Mouse (Mus musculus): Measurements from ENCODE around the gene Cst11. TPM values are rescaled to one million over a fixed set of nuclear protein-coding genes. Genes with fewer than 3 reads are reported as not detected.
"Not testable (repeated sequence)": the region's sequence is repeated elsewhere in the genome, so short reads cannot be mapped to it uniquely, and the experiment has no call there.

Gene Cst11
- total RNA-seq (2021) = not detected
- long read RNA-seq, experiment 1 = 0 reads
- long read RNA-seq, experiment 2 = 0 reads

- not testable (repeated sequence) for DNase-seq (ENCODE audit: low spot score in 2 of 2)
These were observed at the start of gene Cst11 for GRCm38 (mm10) chr2:148771397-148771796. Gene Cst11 (minus strand): TSS chr2:148771497.

- DNase-seq (ENCODE audit: low spot score in 2 of 2) = no peak
These were observed 48.6 kb upstream of the Cst11 start, which contains the start of gene Cst13 for GRCm38 (mm10) chr2:148819909-148820308. Gene Cst13 (plus strand): TSS chr2:148820081.

- DNase-seq (ENCODE audit: low spot score in 2 of 2) = no peak
These were observed 35.4 kb upstream of the Cst11 start for GRCm38 (mm10) chr2:148806696-148807095.

GRCm38 (mm10) chr2:148801491-148801921 lies 30.2 kb upstream of the Cst11 start:
- DNase-seq (ENCODE audit: low spot score in 2 of 2) = no peak

- no peak for DNase-seq (ENCODE audit: low spot score in 2 of 2)
These were observed 27.2 kb upstream of the Cst11 start, which contains the start of gene Cst8 for GRCm38 (mm10) chr2:148798485-148798884. Gene Cst8 (plus strand): TSS chr2:148798785.

- DNase-seq (ENCODE audit: low spot score in 2 of 2) = peak in 1 of 2 experiments; percentile 2
These were observed 17.8 kb upstream of the Cst11 start, which contains the start of gene Cst12 for GRCm38 (mm10) chr2:148789142-148789541. Gene Cst12 (plus strand): TSS chr2:148789361.

GRCm38 (mm10) chr2:148781709-148782108 lies 10.4 kb upstream of the Cst11 start, which contains the start of gene 8030411F24Rik:
Gene 8030411F24Rik (plus strand): TSS chr2:148782009.
- DNase-seq (ENCODE audit: low spot score in 2 of 2) = no peak

- DNase-seq (ENCODE audit: low spot score in 2 of 2) = no peak
These were observed 7.5 kb downstream of the Cst11 start for GRCm38 (mm10) chr2:148763648-148764388.

GRCm38 (mm10) chr2:148754310-148754846 lies 16.9 kb downstream of the Cst11 start:
- no peak for DNase-seq (ENCODE audit: low spot score in 2 of 2)

- peak; percentile 77 to 78 for DNase-seq (ENCODE audit: low spot score in 2 of 2)
These were observed 19.1 kb downstream of the Cst11 start for GRCm38 (mm10) chr2:148751893-148752813.

- DNase-seq (ENCODE audit: low spot score in 2 of 2) = no peak
These were observed 21.2 kb downstream of the Cst11 start, which contains the start of gene Cstl1 for GRCm38 (mm10) chr2:148750058-148750457. Gene Cstl1 (plus strand): TSS chr2:148750358.

GRCm38 (mm10) chr2:148743846-148744407 lies 27.4 kb downstream of the Cst11 start:
- no peak for DNase-seq (ENCODE audit: low spot score in 2 of 2)

- peak; percentile 59 to 64 for DNase-seq (ENCODE audit: low spot score in 2 of 2)
These were observed 28.3 kb downstream of the Cst11 start for GRCm38 (mm10) chr2:148743001-148743400.

GRCm38 (mm10) chr2:148732327-148733000 lies 38.8 kb downstream of the Cst11 start, which contains the start of gene Napb:
Gene Napb (minus strand): TSS chr2:148732467.
- DNase-seq (ENCODE audit: low spot score in 2 of 2) = peak; percentile 95 to 96

- DNase-seq (ENCODE audit: low spot score in 2 of 2) = peak; percentile 16 to 34
These were observed 39.5 kb downstream of the Cst11 start for GRCm38 (mm10) chr2:148731614-148732326.

- no peak for DNase-seq (ENCODE audit: low spot score in 2 of 2)
These were observed 51.9 kb downstream of the Cst11 start for GRCm38 (mm10) chr2:148719271-148719995.

Data from left cerebral cortex, adult 18-20 months (tissue).